Mouse (Mus musculus): ENCODE results near the gene Fbxl4.
"Not testable (repeated sequence)": the region's sequence is repeated elsewhere in the genome, so short reads cannot be mapped to it uniquely, and the experiment has no call there.

Gene Fbxl4

DNA sequence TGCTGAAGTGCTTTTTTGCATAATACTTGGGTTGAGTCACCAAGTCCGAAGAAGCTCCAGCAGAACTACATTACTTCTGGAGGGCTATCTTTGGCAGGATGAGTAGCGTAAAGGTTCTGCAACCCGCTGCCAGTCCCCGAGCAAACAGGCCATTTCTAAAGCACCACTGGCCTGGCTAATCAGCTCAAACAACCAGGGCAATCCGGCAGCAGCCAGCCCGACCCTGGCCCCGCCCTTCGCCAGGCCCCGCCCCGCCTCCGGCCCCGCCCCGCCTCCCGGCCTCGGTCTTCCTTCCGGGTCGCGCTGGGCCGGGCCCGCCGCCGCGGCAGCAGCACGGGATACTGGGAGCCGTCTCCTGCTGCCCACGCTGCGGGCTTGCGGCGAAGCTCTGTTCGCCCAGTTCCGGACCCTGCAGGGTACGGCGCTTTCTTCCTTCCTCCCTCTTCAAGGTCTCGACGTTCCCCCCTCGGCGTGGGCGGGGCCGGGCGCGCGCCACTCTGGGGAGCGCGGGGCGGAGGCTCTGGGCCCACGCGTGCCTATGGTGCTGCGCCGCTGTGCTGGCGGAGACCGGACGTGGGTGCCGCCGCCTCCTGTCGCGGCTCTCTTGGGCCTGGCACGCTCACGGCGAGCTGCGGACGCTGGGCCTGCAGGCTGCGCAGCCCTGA is at the start of gene Fbxl4:
Gene Fbxl4, plus strand, starts transcription at position 278 of the 665 bp plus-strand sequence.
- in situ Hi-C loops (cut with MseI, MboI): no loop called here

DNA sequence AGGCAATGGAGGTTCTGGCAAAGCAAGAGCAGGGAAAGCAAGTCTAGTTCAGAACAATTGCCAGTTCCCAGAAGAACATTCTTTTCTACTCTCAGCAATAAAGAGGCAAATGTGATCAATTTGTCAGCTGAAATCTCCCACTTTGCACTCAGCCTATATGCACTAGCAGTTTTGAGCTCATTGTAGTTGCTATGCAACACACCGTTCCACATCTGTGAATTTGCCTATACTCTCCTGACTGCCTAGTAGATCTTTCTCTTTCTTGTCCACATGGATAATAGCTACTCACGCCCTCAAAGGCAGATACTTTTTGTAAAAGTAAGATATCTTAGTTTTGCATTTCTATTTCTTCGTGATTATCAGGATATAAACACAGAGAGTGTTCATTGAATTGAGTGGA is 42.8 kb upstream of the Fbxl4 start:
- in situ Hi-C loops (cut with MseI, MboI): no loop called here

DNA sequence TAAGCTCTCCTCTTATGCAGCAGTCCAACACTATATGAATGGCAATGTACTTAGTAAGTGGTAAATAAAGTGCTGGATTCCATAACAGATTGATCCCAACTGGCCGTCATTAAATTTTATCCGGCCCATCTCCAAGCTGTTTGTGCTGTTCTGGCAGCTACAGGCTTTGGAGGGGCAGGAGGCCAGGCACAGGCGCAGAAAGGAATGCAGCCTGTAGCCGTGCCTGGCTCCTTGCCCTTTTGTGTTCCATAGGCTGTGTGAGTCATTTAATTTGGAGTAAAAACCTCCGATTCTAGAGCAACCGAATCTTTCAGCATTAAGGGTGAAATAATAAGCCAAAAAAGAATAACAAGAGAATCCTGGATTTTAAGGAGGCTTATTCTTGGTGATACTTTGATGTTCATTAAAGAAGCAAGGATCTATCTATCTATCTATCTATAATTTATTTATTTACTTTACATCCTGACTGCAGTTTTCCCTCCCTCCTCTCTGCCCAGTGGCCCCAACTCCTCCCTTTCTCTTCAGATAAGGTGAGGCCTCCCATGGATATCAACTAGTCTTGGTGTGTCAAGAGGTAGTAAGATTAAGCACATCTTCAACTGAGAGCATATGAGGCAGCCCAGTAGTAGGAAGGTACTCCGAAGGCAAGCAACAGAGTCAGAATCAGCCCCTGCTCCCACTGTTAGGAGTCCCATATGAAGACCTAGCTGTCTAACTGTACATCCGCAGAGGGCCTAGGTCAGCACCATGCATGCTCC is 14.3 kb upstream of the Fbxl4 start:
- in situ Hi-C loops (cut with MseI, MboI): no loop called here

DNA sequence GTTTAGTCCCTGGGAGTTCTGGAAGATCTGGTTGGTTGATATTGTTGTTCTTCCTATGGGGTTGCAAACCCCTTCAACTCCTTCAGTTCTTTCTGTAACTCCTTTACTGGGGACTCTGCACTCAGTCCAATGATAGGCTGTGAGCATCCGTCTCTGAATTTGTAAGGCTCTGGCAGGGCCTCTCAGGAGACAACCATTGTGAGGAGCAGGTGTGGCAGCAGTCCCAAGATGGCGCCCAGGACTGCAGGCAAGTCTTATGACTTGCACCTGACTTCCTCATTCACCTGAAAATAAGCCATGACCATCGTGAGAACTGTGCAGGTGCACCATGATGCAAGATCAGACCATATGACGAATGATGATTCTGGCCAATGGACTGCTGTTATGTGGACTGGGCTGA is 8.3 kb upstream of the Fbxl4 start:
- in situ Hi-C loops (cut with MseI, MboI): not testable (repeated sequence)

DNA sequence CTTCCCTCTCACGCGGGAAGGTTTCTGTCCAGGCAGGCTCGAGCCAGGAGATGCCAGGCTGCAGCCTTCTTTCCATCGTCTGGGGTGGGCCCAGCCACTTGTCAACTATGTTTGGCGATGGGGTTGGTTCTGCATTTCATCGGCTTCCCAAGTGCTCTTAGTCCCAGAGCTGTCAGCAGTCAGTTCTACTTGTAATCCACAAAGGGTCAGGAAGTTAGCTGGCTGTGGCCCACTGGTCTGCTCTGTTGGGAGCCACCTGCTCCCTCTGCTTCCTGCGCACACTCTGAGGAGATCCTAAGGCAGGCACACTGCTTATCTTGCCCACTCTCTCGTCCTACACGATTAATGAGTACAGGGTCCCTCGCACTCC is 573 bp downstream of the Fbxl4 start:
- in situ Hi-C loops (cut with MseI, MboI): no loop called here

DNA sequence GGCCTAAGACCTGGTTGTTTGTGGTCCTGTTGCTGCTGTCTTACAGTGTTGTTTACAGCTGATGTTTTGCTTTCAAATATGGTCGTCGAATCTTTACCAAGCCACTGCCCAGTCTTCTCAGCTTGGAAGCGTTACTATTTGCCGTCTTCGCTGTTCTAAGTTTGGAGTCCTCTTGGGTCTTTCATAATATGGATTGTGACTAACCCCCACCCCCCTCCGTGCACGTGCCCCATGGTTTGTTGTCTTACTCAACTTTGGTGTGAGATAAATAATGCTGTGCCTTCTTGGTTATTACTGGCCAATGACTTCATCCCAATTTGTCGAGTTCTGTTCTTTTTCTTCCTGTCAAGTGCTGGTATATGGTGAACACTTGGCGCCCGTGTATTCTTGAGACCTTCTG is 1.1 kb downstream of the Fbxl4 start:
- in situ Hi-C loops (cut with MseI, MboI): no loop called here

DNA sequence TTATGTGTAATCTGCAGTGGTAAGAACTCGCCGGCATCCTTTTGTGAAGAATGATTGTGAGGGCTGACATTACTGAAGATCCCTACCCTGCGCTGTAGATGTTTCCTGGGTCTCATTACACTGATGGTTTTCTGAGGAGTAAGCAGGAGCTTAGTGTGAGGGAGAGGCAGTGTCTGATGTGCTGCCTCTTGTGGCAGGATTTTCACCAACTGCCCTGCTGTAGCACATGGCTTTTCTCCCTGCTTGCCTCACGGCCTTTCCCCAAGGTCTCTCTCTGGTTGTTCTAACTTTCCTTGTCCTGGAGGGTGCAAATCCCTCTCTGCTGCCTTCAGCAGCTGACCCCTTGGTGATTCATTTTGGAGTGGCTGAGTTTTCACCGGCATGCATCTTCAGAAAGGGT is 10.0 kb downstream of the Fbxl4 start:
- in situ Hi-C loops (cut with MseI, MboI): no loop called here

DNA sequence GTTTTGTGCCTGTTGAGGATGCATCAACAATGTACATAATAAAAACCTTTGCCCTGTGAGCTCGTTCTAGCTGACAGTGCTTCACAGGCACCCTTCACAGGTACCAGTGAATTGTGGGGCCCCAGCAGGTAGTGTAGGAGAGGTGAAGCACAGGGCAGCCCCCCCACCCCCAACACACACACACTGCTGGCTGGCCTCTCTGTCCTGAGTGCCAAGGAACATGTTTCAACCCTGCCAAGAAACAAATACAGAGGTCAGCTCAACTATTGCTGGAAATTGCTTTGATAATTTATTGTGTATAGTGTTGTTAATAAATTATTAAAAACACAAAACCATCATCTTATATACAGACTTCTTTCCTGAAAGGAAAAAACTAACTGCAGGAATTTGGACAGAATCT is 21.2 kb downstream of the Fbxl4 start:
- in situ Hi-C loops (cut with MseI, MboI): no loop called here

DNA sequence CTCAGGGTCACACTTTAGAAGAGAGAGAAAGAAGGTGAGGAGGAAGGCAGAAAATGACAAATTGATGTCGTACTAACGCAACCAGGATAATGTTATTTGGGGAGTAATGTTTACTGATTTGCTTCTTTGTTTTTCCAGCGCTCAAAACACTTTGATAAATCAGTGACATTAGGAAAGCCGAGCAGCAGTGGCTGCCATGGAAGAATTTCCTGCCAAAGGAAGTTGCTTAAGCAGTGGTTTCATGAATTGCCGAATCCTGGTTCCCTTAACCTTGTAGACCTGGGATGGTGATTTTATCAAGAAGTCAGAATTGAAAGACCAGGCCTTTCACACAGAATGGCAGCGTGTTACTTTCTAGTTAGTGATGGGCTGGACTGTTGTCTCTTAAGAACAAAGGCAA is 23.3 kb downstream of the Fbxl4 start:
- in situ Hi-C loops (cut with MseI, MboI): no loop called here

DNA sequence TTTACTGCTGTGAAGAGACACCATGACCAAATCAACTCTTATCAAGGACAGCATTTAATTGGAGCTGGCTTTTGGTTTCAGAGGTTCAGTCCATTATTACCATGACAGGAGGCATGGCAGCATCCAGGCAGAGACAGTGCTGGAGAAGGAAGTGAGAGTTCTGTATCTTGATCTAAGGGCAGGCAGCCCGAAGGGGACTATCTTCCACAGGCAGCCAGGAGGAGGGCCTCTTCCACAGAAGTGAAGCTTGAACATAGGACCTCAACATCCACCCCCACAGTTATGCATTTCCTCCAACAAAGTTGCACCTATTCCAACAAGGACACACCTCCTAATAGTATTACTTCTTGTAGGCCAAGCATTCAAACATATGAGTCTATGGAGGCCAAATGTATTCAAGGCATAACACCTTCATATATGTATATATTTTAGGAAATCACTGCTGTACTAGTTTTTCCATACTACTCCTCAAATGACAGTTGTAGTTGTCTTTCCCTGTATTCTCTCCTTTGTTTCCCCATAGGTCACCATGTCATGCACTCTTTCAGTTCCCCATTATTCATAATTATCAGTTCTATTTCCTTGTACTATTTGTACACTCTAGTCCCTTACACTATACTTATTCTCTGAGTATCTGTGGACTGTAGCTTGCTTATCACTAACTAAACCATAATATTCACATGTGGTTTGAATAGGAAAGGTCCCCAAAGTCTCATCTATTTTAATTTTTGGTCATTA is 26.4 kb downstream of the Fbxl4 start:
- in situ Hi-C loops (cut with MseI, MboI): no loop called here

DNA sequence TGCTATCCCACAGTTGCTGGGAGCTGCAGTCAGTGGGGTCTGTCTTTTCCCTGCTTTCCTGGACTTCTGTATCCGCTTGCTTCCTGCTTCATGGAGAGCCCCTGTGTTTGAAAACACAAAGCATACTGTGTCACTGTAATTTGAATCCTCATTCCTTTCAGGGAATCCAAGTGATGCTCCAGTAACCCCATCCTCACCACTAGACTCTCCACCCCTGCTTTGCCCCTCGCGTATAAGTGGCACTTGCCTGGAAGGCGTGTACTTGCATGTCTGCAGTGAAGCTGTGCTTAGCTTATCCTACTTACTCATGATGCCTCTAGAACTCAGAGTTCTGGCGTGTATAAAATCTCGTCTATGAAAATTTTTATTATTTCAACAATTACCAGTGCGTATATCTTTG is 32.7 kb downstream of the Fbxl4 start:
- in situ Hi-C loops (cut with MseI, MboI): no loop called here

DNA sequence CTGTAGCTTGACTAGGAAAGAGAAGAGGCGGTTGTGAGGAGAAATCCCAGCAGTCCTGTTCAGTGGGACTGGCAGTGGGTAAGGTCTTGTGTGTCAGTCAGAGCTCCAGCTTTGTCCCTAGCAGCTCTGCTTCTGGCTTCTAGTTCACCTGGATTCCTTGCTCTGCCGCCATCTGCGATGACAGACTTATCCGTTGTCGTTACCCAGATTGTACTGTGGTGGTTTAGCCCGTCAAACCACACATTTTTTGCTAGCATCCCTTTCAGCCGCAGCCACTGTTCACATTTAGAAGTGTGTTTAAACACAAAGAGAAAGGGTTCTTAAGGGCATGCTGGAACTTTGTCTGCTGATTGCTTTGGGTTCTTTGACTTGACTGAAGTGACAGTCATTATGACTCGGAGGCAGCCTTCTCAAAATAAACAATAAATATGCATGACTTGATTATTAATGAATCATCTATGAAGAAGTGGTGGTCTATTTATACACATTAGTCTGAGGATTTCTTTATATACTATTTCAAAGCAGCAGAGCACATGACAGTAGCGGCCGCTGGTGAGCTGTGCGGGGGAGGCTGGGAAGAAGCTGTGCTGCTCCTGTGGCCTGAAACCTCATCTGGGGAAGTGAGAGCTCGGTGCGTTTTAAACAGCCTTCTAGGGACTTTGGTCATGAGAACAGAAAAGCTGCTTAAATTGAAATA is 35.6 kb downstream of the Fbxl4 start:
- in situ Hi-C loops (cut with MseI, MboI): no loop called here

DNA sequence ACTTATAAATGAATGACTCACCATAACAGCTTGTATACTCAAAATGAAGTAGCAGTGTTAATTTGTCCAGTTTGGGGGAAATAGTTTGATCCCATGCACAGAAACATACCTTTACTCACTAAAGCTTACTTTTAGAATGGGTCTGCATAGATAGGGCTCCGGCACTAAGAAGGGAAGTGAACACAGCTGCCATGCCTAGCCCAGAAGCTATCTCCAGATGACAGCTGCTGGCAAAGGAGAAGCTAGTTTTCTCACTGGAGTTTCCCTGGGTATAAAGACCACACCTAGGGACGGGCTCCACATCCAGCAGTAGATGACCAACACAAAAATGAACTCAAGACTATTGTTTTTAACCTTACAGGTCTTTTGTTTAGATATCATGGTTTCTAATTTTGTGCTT is 38.1 kb downstream of the Fbxl4 start:
- in situ Hi-C loops (cut with MseI, MboI): no loop called here

DNA sequence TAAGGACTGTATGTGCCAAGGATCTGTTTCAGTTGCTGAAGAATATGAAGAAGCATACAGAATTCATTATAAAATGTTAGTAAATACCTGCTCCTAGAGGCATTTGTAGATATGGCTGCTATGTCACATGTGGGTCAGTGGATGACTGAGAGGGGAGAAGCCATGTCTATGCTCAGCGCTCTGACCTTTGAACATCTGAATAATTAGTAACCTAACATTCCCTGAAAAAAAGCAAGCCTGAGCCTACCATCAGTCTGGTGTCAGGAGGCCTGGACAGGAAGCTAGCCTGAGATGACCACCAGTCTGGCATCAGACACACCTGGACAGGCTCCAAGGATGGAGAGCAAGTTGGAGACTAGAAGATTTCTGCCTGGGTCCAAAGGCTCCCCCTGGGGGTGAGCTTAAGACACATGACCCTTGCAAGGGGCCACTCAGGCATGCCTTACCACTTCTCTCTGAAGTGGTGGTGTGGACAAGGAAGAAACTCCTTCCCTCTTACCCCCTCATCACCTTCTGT is 39.2 kb downstream of the Fbxl4 start:
- in situ Hi-C loops (cut with MseI, MboI): no loop called here

DNA sequence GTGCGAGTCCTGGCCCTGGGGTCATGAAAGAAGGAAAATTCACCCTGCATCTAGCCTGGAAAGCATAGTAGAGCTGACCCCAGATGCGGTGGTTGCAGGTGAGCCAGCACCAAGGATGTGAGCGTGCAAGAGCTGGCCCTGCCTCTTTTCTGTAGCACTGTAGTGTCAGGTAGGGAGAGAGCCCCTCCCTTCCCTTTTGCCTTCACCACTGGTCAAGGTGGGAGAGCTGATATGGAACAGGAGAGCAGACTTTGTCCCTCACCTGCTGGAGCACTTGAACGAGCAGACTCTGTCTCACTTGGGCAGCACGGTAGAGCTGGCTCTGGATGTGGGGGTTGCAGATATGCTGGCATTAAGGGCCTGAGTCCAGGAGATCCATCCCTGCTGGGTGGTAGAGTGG is 39.7 kb downstream of the Fbxl4 start:
- in situ Hi-C loops (cut with MseI, MboI): no loop called here

DNA sequence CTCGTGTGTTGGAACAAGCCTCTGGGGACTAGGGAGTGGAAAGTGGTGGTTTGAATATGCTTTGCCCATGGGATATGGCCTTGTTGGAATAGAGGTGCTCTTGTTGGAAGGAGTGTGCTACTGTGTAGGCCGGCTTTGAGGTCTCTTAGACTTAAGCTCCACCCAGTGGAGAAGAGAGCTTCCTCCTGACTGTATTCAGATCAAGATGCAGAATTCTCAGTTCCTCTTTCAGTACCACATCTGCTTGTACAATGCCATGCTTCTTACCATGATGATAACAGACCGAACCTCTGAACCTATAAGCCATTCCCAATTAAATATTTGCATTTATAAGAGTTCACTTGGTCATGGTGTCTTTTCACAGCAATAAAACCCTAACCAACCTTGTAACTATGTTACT is 44.7 kb downstream of the Fbxl4 start:
- in situ Hi-C loops (cut with MseI, MboI): no loop called here

DNA sequence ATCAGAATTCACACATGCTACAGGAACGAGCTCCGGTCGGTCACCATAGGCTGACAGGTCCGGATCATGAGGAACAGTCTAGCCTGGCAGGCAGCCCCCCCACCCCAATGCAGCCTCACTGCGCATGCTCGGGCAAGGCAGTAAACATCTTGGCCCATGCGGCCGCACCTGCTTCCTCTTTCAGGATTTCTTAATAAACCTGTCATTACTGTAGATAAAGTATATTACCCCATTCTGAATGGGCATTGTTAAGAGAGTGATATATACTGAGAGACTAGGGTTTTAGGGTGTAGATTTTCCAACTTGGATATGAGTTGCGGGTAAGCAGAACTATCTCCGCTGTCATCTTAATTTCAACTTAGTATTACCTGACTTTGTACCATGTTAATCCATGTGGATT is 45.6 kb downstream of the Fbxl4 start:
- in situ Hi-C loops (cut with MseI, MboI): no loop called here

DNA sequence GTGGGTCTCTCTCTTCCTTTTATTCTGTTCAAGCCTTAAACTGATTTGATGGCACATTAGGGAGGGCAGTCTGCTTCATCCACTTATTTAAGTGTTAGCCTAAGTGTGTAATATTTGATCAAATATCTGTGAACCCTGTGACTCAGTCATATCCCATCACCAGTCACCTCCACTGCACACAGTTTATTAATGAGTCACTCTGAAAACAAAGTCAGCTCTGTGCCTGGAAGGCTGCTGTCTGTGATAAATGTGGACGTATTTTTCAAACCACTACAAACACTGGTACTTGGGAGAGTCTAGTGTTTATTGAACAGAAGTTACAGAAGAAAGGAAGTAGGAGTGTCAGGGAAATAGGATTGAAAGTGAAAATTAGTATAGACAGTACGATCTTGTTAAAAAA is 63.3 kb downstream of the Fbxl4 start:
- in situ Hi-C loops (cut with MseI, MboI): no loop called here

DNA sequence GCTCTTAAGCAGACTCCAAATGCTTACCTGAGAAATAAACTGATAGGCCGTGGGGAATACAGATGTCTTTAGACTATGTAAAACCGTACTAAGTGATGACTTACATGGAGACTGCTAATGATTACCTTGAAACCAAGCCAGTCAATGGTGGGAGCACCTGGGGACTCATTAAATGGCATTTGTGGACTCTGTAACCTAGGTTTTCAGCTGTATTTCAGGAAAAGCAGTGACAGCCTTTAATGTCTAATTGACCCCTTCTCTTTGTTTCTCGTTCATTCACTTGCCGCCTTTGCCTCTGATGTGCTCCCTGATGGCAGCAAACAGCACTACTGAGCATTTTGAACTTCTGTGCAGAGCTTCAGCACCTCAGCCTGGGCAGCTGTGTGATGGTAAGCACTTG is 65.1 kb downstream of the Fbxl4 start:
- in situ Hi-C loops (cut with MseI, MboI): no loop called here

DNA sequence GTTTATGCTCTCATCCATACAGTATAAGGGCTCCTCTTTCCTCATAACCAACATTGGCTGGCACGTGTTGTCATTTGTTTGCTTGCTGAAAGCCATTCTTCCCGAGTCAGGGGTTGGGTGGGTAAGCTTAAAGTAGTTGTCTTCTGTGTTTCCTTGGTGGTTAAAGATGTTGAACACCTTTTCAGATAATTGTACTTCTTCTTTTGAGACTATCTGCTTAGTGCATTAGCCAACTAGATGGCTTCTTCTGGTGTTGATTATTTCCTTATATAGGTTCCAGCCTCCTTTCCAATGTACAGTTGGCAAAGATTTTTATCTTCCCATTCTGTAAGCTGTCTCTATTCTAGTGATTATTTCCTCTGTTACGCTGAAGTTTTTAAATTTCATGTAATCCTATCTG is 70.8 kb downstream of the Fbxl4 start:
- in situ Hi-C loops (cut with MseI, MboI): no loop called here

DNA sequence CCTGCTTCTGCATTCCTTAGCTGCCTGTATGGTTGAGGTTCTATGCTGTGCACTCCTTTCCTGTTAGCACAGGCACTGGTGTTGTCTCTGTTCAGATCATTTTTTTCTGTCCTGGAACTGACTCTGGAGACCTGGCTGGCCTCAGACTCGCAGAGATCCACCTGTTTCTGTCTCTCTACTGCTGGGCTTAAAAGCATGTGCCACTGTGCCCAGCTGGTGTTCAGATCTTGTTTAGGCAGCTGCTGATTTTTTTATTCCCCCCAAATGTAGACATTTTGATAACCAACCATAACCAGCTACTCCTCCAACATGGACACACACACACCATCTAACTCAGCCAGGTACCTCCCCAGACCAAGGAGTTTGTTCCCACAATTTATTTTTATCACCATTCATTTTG is 112.2 kb downstream of the Fbxl4 start:
- in situ Hi-C loops (cut with MseI, MboI): no loop called here

Data from mouse trophoblast stem cell (cell line).